Mouse (Mus musculus): Measurements from ENCODE around the gene Pkp4.

- TF ChIP-seq CTCF (IDR thresholded peaks at IDR 0.05; ENCODE audit: low read depth), result no peak
- no peak for TF ChIP-seq EP300 (IDR thresholded peaks at IDR 0.05; ENCODE audit: low read depth)
Measured at GRCm38 (mm10) chr2:59308055-59308454, 147.4 kb downstream of the Pkp4 start.

Data from liver, postnatal 0 days (tissue).